Mouse (Mus musculus): ENCODE results near the gene Npsr1.
A peak's percentile ranks its signal among the peaks of the same experiment; 100 is the strongest.

The Npsr1 gene

DNA sequence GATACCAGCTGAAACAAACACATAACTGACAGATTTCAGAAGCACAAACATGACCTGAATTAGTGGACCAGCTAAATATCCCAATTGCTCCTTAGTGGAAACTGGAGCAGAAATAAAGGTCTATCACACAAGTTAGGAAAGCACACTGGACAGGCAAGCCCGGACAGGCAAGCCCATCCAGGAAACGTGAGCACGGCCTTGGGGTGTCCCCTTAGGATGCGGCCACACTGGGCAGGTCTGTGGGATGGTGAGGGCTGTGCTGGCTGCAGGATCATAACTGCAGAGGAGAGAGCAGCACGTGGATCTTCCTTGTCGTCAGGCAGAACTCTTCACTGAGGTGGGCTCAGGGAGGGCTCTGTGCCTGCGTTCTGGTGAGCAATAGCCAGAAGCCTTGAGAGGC lies at the start of gene Npsr1:
Gene Npsr1 (plus strand): TSS at position 301 of the 400 bp plus-strand sequence.
- DNase-seq (ENCODE audit: low read depth, low spot score) = no peak

DNA sequence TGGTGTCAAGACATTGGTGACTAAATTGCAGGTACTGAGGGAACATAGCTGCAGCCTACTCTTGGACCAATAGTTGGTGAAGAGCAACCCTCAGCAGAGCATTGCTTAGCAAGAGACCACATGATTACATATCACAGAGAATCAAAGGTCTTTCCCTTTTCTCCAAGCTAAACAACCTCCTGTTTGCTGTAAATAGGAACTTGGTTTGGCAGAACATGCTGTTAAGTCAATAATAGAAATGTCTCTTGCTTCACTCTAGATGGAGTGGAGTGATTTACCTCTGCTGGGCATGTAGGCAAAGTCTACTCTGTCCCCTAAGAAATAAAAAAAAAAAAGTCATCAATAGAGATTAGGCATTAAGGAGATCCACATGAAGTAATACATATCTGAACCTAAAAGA lies 46.3 kb upstream of the Npsr1 start:
- no peak for DNase-seq (ENCODE audit: low read depth, low spot score)

DNA sequence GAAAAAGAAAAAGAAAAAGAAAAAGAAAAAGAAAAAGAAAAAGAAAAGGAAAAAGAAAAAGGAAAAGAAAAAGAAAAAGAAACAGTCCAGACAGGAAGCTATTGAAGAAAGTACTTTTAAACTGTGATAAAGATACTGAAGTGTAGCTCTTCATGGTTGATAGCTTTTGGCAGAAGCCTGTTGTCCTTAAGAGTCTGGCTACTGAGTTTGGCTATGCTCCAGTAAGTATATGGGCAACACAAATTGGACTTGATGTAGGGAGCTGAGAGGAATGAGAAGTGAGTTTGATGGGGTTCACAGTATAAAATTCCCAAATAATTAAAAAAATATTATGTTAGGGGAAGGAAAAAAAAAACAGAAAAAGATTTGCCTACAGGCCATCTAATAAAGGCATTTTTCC lies 34.5 kb upstream of the Npsr1 start:
- no peak for DNase-seq (ENCODE audit: low read depth, low spot score)

DNA sequence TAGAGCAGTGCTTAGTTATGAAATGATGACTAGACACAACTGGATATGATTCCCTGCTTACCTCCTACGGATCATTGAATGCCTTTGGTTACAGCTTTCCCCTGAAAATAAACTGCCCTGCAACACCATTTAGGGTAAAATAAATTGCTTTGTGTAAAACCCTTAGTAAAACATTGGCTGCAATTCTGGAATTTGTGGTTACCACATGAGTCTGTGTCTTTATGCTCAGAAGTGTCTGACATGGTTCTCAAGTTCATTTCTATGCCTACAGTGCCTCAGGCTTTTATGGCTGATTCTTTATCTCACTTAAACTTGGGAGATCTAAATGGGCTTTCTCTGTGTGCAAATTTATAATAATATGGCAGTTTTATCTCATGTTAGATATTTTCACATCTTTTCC lies 26.1 kb upstream of the Npsr1 start:
- DNase-seq (ENCODE audit: low read depth, low spot score) = no peak

DNA sequence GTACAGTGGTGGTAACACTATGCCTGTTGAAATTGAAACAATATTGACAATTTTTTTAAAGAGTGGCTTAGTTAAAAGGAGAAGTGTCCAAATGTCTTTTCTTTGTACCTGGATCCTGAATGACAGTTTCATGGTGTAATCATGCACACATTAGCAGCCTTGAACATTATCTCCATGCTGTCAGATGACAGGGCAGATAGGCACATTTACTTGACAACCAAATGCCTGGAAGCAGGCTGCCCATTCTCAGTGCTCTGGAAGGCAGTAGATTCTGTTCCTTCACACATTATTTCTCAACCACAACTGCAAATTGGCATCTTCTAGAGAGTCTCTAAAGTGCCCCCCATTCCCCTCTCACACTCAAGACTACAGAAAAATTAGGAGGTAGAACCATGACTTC lies 20.2 kb upstream of the Npsr1 start:
- DNase-seq (ENCODE audit: low read depth, low spot score) = no peak

DNA sequence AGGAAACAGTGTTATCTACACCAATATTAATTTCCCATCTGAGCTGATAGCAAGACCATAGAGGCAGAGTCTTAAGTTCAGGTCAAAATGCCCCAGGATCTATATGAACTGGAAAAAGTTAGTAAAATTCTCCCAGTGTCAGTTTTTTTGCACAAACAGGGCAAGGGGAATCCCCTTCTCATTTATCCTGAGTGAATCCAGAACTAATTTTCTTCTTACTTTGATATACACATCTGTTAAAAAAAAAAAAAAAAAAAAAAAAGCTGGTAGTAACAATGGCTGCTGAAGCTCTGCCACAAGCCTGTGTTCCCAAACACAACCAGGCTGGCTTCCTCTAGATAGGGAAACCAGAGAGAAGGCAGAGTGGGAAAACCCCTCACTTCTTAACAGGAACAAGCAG lies 5.9 kb upstream of the Npsr1 start:
- DNase-seq (ENCODE audit: low read depth, low spot score) = no peak

DNA sequence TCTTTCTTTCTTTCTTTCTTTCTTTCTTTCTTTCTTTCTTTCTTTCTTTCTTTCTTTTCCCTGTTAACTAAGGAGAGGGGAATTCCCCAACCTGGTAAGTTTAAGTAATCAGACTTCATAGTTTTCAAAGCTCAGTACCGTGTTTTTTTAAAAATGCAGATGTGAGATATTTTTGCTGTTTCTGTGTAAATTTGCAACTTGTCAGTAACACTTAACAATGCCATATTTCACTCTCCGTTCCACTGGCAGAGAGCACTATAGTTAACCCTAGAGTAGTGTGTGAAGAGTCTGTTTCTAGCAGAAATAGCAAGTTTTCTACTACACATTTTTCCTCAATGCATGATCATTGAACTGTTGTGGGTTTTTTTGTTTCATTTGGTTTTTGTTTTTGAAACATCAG lies 730 bp downstream of the Npsr1 start:
- no peak for DNase-seq (ENCODE audit: low read depth, low spot score)

DNA sequence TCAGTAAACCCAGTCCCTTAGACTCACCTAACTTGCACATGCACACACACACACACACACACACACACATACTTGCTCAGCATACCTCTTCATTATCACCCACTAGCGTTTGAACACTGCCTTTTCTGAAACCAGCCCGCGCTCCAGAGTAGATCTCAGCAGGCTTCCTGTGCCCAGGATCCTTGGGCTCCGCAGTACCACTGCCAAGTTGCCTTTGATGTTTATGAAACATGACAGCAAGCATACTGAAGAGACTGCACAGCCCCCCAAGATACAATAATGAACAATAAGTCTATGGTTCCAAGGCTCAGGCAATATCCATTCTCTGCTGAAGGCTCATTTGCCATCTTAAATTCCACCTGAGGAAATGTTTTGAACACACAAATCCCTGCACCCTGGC lies 1.8 kb downstream of the Npsr1 start:
- DNase-seq (ENCODE audit: low read depth, low spot score) = no peak

DNA sequence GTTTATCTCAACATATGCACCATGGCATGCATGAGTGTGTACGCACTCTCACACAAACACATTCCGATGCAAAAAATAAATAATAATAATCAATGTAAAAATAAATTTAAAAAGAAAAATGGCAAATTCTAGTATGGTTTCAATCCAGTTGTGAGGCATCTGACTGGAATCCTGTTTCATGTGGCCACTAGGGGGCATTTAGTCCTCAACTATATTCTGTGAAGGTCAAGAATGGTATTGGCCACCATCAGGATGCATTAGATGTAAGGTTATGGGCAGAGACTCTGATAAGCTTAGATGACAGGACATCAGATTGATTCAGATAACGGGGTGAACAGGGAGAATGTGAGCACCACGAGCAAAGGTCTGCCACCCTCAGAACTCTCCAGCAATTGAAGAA lies 21.6 kb downstream of the Npsr1 start:
- DNase-seq (ENCODE audit: low read depth, low spot score) = peak; percentile 16

DNA sequence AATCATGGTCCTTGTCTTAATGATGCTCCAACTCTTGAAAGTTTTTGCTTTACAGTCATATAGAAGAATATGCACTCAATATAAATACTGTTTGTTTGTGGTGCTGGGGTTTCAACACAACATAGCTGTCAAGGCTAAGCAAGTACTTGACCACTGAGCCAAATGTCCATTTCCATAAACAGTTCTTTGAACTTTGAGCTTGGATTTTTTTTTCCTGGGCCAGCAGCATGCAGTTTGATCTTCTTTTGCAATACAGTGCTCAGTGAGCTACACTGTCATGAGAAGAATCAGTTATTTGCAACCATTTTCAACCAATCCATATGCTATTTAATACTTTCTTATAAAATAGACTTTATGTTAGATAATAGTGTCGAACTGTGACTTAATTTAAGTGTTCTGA lies 35.3 kb downstream of the Npsr1 start:
- DNase-seq (ENCODE audit: low read depth, low spot score) = no peak

DNA sequence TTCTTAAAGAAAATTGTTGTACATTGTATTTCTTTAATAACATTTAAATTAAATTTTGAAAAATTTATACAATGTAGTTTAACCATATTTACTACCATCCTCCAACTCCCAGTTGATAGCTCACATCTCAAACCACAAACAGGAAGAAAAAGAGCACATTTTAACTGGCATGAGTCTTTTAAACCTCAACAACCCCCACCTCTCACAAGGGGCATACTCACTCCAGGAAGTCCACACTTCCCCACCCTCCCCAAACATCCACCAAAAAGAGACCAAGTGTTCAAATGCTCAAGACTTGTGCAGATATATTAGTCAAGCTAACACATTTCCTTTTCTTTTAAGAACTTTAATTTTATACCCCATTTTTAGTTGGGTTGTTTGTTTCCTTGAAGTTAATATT lies 38.6 kb downstream of the Npsr1 start:
- DNase-seq (ENCODE audit: low read depth, low spot score) = no peak

DNA sequence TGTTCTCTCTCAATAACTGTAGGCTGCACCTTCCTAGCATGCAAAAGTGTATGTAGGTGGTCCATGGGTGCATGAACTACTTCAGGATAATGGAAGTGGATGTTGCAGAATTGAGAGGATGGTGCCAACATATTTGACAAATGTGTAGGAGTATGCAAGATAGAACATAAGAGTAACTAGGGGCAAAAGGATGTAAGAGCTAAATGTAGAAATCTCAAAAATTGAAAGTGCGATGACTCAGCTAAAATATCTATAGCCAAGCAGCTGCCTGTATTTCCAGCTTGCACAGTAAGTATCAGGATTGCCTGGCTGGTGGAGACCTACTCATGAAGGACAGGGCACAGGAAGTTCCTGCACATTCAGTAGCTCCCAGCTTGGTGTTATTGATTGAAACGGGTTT lies 46.5 kb downstream of the Npsr1 start:
- no peak for DNase-seq (ENCODE audit: low read depth, low spot score)

DNA sequence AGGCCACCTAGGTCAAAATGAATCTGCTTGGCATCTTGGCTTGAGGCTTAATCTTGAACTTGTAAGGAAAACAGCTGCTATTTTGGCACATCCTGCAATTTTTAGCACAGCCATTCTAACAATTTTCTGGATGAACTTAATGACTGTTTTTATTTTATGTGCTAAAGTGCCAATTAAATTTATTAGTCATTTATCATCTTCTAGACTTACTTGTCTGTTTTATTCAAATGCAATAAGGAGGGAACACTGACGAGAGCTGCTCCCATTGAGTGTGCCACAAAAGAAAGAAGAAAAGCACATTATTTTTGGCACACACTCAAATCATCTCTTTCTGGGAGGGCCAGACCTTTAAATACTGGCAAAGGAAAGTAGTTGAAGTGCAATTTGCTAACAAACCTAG lies 59.4 kb downstream of the Npsr1 start:
- DNase-seq (ENCODE audit: low read depth, low spot score) = no peak

DNA sequence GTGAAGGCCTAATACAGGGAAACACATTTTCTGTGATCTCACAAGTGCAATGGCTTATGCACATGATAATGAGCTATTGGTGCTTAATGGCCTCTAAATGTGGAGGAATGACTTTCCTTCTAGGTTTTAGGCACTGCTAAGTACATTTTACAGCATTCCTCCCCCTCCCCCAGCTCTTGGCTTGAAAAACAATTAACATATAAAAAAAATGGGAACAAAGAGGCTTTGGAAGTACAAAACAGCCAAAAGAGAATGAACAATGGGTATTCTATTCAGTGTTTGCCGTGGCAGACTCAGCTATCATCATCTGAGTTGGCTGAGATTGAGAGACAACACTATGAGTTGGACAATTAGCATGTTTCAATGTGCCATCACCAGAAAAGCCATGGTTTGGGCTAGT lies 62.6 kb downstream of the Npsr1 start:
- DNase-seq (ENCODE audit: low read depth, low spot score) = no peak

DNA sequence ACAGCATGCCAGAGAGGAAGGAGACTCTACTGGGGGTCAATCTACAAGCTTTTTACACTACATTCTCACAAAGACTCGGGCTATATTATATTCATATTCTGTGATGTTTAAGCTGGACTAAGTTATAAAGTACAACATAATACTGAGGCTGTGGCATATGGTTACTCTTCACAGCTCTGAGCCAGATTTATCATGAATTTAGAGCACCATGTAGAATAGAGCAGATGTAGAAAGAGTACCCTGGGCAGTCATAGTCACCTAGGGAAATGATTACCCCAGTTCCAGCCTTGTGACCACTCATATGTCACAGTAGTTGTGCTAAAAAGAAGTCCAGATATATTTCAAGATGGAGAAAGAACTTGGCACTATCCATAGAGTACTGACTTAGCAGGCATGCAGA lies 70.7 kb downstream of the Npsr1 start:
- DNase-seq (ENCODE audit: low read depth, low spot score) = no peak

DNA sequence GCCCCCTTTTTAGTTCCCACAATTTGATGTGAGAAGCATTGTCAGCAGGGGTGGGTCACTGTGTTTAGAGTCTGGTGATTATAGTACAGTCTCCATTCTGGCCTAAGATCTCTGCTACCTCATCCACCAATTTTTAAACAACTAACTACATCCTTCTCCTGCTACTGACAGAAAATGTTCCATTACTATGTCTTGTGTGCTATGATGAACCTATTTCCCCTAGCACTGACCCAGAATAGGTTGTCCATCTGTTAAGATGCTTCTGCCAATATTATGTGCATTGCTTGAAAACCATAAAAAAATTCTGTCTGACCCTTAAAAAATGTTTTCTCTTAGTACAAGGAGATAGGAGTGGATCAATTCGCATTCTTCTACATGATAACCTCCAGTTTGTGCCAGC lies 72.9 kb downstream of the Npsr1 start:
- DNase-seq (ENCODE audit: low read depth, low spot score) = no peak

DNA sequence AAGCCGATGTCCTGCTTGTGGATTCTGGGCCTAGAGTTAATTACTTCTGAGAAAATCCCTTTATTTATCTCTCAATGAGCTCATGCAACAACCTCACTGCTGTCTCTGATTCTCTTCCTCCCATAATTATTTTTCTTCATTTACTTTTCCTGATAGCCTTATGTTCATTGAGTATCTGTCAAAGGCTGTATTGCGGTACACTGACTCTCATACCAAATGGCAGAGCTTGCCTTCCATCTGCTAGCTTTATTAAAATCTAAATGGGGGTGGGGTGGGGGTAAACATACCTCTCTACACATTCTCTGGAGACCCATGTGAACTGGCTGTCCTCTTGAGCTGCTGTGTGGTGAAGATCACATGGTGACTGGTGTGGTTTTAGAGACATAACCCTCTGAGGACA lies 80.9 kb downstream of the Npsr1 start:
- no peak for DNase-seq (ENCODE audit: low read depth, low spot score)

DNA sequence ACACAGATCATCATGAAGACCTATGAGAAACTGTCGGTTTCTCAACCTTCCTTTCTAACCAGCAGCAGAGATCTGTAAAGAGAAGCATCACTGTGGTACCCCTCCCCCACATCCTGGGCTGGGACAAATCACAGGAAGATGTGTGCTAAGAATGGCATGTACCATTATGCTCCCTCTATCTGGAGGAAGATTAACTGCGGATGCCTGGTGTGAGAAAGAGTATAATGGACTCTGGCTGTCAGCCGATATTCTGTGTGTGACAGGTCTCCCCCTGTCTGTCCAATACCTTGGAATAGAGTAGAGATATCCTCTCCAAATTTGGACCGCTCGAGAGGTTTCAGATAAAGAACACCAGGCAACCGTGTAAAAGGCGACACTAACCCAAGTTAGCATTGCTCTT lies 83.1 kb downstream of the Npsr1 start:
- DNase-seq (ENCODE audit: low read depth, low spot score) = no peak

DNA sequence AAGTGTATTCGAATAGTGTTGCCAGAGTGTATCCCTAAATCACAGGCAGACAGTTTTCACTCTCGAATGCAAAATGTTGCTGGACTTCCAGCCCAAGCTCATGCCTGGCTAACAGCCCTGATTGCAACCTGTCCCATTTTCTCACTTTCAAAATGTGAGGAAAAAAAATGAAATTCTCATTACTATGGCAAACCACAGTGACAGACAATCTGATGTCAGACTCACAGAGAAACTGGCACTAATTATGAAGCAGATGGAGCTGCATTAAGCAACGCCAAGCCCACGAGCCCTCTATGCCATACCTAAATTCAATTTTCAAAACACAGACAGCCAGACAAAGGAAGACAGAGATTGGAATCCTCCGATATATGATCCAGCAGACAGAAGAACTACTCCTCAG lies 88.5 kb downstream of the Npsr1 start:
- no peak for DNase-seq (ENCODE audit: low read depth, low spot score)

DNA sequence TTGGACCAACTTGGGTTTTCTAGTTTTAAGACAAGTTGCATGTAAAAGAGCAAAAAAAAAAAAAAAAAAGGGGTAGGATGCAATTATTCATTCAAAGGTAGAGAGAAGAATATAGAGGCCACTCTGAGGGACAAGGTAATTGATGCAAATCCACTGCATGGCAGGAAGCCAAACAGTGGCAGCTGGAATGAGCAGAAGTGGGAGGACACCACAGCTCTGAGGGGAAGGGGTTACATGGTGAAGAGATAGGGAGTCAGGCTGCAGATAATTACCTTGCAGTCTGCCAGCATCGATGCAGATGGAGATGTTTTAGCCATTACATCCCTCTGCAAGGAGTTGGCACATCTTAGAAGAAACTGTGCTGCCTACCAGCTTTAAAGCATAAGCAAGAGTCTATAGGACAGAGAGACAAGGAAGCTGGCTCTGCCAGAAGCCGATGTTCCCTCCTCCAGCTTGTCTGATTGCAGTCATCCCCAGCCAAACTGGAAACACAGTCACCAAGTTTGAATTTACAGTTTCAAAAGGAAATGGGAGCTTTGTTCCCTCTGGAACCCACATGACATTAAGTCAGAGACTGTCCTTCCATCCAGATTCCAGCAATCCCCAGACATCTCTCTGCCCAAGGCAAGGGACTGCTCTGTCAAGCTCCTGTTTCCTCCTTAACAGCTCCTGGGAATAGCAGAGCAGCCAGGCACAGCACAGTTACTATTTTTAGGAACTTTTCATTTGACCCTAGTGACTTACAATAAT lies 91.9 kb downstream of the Npsr1 start:
- DNase-seq (ENCODE audit: low read depth, low spot score) = no peak

DNA sequence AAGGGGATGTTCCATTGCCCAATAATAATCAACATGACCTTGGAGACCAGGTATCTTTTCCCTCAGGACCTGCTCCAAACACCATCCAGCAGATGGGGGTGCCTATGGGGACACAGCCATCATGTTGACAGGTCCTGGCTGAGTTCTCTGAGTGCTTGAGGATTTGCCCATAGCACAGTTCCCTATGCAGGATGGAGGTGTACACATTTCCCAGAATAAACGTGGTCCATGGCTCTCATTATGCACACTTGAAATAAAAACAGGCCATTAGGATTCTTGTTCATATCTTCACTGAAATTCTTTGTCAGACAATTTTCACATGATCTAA lies 92.4 kb downstream of the Npsr1 start:
- DNase-seq (ENCODE audit: low read depth, low spot score) = no peak

DNA sequence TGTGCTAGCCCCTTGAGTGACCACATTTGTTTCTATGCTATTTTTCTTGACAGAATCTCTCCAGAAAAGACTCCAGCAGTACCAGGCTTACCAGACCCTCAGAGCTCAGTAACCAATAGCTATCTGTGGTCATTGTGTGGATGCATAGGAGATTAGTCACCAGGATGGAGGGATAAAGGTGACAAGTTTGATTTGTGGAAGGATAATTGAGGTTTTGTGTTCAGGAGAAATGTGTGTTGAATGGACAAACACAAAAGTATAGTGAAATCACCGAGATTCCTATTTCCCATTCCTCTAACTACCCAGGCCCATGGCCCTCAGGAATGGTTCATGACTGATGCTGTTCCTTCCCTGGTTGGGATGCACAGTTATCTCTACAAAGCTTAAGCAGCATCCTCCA lies 100.5 kb downstream of the Npsr1 start:
- no peak for DNase-seq (ENCODE audit: low read depth, low spot score)

DNA sequence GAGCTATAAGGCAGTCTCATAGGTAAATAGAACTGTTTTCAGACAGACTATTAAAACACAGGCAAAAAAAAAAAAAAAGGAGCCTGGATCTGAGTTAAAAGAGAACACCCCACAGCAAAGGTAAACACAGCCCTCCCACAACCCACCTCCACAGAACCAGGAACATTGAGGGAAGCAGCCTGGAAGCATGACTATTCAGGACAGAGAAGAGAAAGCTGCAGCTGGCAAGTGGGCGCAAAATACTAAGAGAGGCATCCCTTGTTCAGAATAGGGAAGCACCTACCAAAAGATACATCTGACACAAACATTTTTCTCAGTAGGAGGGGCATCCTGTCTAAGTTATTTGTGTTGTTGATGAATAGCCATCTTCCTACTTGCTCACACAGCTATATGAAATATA lies 113.8 kb downstream of the Npsr1 start:
- no peak for DNase-seq (ENCODE audit: low read depth, low spot score)

DNA sequence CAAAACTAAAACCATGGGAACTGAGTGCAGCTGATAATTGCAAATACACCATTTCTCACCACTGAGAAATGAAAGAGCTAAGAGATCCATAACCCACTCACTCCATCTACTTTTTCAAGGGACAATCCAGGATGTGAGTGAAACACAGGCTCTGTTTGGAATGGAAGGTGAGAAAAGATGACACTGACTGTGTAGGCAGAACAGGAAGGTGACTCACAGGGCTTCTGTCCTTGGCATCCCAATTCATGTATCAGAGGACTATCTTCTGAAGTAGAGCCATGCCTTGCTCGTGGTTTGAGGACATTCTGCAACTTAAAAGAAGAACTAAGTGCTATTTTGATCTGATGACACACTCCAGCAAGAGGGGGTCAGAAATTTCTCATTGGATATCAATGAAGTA lies 119.9 kb downstream of the Npsr1 start:
- DNase-seq (ENCODE audit: low read depth, low spot score) = no peak

Data from CD4-positive helper T cell, adult 2 months (primary cell).